Mouse (Mus musculus) gastrocnemius, adult 18-20 months (tissue): ENCODE data around the gene Zfp784. TPM values are rescaled to one million over a fixed set of nuclear protein-coding genes. Genes with fewer than 3 reads are reported as not detected.

Source experiments
- DNase-seq: peaks from one replicate; pipeline ENCODE4 v3.0.0; 2021; ENCODE audit warnings: low spot score
- total RNA-seq, 2 experiments: library from RNA; stranded (reverse); gene quantifications; 2 replicates each; pipeline ENCODE4 v1.2.3; 2021

The Zfp784 gene
- total RNA-seq, 2 experiments from 2014 or later: 2.7 to 2.8 TPM

DNA sequence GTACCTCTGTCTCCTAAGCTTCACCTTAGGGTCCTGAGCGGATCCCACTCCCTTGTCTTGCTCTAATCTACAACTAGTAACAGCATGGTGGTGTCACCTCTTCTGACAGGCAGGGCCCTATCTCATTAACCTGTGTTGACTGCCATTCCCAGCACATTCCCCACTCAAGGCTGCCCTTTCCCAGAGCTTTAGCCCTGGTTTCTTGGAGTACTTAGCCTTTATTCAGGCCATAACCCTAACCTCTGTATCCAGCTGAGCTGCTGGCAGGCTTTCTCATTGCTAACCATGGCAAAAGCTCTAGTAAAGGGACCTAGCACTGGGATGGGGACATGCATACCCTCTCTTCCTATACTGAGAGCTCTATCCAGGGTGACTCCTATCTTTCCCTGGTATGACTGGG lies 20.4 kb upstream of the Zfp784 start:
- DNase-seq: no peak

DNA sequence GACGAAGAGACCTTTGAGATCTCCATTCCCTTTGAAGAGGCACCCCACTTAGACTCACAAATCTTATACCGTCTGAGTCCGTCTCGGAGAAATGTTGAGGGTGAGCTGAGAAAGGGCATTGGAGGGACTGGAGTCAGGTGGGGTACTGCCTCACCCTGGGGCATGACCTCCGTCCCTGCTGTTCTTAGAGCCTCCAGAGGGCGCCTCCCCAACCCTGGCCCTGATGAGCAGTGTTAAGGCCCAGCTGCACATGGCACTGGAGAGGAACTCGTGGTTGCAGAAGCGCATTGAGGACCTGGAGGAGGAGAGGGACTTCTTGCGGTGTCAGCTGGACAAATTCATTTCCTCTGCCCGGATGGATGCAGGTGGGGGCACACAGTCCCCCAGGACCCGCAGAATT lies 19.6 kb upstream of the Zfp784 start:
- no peak for DNase-seq

DNA sequence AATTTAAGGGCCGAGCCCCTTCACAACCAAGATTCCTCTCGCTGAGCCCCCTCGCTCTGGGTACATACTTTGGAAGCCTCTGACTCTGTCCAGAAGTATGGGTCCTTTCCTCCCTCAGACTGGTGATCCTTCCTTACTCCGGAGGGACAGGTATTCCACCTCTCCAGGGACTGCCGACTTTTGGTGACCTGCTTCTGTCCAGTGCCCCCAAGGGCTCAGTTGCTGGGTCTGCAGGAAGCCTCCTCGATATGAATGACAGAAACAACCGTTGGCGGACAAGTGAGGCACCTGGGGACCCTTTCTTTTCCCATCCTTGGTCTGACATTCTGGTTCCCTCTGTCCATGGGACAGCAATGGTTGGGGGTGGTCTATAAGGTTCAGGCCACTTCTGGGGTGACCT lies 19.1 kb upstream of the Zfp784 start:
- DNase-seq: no peak

DNA sequence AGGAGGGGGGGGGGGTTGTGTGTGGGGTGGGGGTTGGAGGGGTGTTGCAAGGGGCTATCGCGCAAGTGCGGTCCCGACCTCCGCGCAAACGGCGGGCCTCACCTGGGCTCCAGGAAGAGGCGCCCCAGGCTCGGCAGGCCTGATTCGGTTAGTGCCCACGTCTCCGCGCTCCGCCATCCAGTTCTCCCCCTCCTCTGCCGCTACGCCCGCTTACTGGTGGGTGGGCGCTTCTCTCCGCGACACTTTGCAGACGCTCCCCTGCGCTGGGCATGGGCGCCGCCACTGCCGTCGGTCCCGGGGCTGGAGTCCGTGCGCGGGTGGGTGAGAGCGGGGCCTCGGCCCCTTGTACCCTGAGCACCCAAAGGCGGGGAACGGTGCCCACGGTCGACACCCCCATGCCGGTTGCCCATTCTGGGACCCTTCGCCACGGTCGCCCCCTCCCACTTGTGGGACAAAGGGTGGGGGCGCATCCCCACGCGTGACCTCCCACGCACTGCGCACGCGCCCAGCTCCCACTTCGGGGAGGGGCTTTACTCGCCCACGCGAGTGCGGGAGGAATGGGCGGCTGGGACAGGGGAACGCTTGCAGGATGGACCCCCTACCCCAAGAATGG lies 18.5 kb upstream of the Zfp784 start:
- DNase-seq: no peak

DNA sequence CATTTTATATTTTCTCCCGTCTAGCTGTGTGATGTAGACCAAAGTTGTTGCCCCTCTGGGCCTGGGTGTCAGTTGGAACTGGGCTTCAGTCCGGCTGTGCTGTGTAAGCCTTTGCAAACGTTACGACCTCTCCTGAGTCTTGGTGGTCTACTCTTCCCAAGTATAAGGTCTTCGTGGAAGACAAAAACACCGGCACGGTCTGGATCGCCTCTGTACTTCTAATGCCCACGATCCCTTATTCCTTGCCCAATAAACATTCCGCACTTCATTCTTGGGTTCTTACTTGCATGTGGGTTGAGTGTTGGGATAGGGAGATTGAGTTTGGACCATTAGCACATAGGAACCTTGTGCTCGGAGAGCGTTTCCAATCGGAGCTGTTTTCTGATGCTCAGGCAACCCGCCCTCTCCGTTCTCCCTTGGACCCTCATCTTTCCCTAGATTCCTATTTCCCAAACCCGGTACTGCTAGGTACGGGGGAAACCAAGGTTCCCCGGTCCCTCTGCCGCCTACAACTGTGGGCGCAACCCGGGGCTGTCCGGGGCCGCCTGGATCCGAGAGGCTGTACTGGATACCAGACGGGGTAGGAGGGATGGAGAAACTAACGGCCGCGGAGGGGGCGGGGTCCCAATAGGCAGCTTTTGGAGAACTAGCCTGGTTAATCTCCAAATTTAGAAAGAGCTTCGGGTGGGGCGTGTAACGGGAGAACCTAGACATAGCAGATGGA lies 15.4 kb upstream of the Zfp784 start:
- no peak for DNase-seq

DNA sequence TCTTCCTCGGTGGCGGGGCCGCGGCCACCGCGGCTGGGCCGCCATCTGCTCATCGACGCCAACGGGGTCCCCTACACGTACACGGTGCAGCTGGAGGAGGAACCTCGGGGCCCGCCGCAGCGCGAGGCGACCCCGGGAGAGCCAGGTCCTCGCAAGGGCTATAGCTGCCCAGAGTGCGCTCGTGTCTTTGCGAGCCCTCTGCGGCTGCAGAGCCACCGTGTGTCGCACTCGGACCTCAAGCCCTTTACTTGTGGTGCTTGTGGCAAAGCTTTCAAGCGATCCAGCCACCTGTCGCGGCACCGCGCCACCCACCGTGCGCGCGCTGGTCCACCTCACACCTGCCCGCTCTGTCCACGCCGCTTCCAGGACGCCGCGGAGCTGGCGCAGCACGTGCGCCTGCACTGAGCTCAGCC lies 14.7 kb upstream of the Zfp784 start:
- no peak for DNase-seq

DNA sequence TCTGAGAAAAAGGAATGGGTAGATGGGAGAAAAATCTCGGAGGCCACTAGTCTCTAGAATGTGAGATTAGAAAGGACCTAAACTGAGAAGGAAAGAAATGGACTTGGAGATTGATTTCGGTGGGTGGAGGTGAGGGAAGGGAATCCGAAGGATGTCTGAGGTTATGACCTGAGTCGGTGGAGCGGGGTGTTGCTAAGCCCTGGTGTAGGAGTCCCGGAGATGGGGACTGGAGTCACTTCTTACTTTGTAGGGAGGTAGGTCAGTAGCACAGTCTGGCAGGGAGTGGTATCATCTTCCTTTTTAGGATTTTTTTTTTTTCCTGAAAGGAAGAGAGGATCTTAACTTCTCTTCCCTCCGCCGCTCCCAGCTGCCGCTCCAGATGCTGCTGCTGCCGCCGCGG lies 14.2 kb upstream of the Zfp784 start:
- no peak for DNase-seq

DNA sequence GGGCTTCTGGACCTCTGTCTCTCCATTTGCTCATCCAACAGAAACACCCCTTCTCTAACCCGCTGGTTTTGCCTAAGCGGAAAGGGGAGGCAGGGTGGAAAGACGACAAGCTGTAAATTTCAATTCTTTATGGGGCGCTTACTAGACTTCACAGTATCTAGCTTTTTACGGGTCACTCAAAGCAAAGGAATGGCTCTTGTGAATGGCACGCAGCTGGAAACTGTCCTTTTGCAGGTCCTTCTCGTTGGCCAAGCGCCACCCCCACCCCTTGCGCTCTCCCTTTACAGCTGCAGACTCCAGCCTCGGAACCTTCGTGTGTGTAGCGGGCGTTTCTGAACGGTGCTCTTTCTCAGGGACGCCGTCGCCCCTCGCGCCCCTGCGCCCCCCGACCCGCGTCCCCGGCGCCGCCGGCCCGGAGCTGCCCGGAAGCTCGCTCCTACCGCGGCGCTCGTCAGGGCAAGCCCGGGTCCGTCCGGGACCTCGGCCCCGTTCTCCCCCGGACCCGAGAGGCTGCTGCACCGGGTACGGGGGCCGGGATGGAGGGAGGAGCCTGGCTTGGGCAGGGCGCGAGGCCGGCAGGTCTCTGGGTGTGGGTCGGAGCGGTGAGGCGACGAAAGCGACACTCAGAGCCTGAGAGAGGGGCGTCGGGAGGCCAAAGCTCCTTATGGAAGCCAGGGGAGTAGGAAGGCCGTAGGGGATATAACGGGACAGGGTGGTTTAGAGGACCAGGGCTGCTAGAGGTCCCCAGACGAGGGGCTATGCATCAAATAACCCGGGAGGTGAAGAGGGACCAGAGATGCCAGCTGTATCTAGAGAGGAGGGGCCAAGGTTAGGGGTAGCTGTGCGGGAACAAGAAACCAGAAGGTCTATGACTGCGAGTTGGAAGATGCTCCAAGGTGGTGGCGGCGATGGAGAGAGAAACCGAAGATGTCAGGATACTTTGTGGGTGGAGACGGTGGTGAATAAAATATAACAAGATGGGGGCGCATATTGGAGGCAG lies 13.2 kb upstream of the Zfp784 start, which contains the start of gene Zfp580:
Gene Zfp580 (plus strand): TSS at position 346 of the 1,000 bp plus-strand sequence.
- peak; percentile 62 for DNase-seq

DNA sequence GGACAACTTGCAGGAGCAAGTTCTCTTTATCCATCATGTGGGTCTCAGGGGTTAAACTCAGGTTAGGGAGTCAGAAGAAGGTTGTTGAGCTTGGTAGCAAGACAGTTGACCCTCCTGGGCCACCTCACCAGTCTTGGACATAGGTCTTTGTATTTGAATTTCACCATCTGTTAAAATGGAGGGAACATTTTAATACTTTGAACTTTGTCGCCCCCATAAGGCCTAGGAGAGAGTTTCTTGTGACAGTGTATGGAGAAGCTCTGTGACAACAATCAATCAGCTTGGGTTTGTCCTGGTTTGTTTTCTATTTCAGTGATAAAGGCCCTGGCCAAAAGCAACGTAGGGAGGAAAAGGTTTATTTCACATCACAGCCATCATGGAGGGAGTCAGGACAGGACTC lies 9.1 kb upstream of the Zfp784 start:
- DNase-seq: peak; percentile 40

DNA sequence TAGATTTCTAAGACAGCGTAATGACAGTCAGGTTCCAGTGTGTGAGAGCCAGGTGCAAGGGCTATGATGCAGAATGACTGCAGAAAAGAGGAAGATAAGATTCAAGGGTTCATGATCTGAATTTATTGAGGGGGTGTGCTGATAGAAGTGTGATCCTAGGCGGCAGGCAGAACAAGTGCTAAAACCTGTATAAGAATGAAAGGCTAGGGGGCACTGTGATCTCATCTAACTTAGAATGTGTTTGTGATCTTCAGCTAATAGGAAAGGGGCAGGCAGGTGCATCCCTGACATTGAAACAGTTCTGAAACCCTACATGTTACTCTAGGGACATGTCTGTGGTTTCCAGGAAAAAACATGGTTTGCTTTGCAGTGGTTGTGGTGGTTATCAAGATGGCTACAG lies 7.9 kb upstream of the Zfp784 start:
- DNase-seq: no peak

DNA sequence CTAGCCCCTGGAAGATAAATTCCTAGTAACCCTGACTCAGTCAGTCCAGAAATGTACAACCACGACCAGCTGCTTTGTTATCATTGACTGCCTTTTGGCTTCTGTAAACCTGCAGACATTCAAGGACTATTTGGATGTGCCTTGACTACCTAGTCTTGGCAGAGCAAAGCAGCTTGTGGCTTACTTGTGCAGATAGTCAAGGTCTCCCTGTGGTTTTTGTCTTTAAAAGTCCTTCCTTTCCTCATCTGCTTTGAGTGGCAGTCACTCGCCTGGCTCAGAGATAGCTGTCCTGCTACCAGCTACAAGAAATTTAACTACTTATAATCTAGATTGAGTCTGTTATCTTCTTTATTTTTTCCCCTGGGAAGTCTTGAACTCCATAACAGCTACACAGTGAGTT lies 6.7 kb upstream of the Zfp784 start:
- no peak for DNase-seq

DNA sequence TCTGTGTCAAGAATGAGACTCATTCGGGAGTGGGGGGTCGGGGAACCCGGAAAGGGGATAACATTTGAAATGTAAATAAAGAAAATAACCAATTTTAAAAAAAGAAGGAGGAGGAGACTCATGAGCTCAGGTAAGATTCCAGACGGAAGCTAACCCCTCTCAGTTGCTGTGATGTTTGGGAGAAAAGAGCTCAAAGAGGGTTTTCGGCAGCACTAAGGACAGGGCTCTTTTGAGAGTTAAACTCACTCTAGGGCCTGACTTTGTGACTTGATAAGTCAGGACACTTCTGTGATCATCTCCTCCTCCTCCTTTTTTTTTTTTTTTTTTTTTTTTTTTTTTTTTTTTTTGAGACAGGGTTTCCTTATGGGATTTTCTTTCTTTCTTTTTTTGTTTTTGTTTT lies 694 bp upstream of the Zfp784 start:
- DNase-seq: no peak

DNA sequence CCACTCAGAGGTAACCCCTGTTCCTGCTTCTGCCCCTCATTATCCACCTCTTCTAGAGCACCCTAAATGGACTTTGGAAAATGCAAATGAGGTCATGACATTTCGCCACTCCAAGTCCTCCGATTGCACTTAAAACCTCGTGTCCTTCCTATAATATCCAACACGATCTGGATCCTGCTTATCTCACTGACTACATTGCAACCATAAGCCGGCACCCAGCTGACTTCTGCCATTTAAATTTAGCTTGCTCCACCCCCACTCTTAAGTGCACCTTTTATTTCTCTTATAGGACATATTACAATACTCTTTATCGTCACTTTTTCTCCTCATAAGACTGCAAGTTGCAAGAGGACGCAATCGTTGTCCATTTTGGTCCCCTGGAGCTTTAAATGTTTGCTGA lies 779 bp downstream of the Zfp784 start:
- DNase-seq: no peak

DNA sequence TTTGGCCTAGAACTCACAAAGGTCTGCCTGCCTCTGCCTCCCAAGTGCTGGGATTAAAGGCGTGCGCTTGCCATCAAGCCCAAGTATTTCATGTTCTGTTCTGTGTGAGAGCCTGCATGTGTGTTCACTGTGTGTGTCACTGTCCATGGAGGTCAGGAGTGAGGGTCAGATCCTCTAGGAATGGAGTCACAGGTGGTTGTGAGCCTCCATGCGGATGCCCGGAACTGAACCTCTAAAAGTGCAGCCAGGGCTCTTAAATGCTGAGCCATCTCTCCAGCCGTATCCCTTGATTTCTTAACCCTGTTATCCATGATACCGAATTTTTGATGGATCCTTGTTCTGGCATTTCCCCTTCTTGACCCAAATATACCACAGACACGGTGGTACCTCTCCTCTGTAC lies 1.2 kb downstream of the Zfp784 start:
- no peak for DNase-seq

DNA sequence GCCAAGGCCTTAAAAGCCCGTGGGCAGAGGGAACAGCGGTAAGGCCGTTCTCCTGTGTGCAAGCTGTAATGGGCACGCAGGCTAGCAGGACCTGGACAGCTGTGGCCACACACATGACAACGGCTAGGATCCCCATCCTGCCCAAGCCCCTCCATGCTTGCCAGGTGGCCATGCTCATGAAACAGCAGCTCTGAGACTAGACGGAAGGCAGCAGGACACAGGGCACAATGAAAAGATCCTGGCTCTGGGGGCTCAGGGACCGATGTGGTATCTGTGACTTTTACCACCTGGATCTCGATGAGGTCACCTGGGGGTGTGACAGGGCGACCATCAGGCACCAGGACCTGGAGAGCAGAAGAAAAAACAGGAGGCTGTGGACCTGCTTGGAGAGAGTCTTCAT lies 2.1 kb downstream of the Zfp784 start:
- no peak for DNase-seq

DNA sequence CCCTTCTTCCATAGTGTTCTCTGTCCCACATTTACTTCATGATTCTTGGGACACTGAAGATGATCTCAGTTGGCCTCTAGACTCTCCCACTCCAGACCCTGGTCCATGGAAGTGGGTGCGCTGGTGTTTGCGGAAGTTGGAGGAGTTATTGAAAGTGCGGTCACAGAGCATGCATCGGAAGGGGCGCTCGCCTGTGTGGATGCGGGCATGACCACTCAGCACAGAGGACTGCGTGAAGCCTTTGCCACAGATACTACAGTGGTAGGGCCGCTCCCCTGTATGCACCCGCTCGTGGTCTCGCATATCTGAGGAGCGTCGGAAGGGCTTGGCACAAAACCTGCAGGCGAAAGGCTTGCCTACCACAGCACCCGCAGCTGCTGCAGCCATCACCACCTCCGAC lies 2.6 kb downstream of the Zfp784 start:
- DNase-seq: no peak

DNA sequence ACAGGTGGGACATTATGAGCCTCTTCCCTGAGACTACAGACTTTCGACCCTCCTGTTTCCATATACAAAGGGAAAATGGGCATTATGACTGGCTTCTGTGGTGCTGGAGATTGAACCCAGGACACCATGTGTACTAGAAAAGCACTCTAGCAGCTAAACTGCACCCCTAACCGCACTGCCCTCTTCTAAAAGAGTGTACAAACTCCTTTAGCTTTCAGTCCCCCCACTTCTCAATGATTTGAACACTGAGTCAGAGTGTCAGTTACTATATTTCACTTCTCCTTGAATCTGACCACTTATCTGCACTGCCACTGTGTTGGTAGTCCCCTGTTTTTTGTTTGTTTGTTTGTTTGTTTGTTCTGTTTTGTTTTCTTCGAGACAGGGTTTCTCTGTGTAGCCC lies 4.4 kb downstream of the Zfp784 start, which contains the start of gene 4632433K11Rik:
Gene 4632433K11Rik (plus strand): TSS at position 301 of the 400 bp plus-strand sequence.
- DNase-seq: no peak

DNA sequence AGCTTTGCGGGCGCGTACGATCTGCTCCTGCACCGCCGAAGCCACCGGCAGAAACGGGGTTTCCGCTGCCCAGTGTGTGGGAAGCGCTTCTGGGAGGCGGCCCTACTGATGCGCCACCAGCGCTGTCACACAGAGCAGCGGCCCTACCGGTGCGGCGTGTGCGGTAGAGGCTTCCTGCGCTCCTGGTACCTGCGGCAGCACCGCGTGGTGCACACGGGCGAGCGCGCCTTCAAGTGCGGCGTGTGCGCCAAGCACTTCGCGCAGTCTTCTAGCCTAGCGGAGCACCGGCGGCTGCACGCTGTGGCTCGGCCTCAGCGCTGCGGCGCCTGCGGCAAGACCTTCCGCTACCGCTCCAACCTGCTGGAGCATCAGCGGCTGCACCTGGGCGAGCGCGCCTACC lies 6.8 kb downstream of the Zfp784 start:
- no peak for DNase-seq

DNA sequence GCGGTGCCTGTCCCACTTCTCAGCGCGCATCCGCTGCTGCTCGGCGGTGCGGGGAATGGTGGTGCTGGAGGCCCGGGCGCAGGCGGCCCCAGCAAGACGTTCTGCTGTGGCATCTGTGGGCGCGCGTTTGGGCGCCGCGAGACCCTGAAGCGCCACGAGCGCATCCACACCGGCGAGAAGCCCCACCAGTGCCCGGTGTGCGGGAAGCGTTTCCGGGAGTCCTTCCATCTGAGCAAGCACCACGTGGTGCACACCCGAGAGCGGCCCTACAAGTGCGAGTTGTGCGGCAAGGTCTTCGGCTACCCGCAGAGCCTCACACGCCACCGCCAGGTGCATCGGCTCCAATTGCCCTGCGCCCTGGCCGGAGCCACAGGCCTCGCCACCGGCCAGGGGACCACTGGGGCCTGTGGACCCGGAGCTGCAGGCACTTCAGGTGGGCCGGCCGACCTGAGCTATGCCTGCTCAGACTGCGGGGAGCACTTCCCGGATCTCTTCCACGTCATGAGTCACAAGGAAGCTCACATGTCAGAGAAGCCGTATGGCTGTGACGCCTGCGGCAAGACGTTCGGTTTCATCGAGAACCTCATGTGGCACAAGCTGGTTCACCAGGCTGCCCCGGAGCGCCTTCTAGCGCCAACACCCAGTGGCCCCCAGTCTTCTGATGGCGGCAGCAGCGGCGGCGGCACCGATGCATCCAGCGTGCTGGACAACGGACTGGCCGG lies 7.5 kb downstream of the Zfp784 start:
- no peak for DNase-seq

DNA sequence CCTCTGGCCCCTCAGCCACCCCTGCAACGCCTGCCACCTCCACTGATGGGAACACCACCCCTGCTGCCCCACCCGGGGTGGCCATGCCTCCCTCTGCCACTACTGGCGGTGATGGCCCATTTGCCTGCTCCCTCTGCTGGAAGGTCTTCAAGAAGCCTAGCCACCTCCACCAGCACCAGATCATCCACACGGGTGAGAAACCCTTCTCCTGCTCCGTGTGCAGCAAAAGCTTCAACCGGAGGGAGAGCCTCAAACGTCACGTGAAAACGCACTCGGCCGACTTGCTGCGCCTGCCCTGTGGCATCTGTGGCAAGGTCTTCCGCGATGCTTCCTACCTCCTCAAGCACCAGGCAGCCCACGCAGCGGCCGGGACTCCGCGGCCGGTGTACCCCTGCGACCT lies 8.3 kb downstream of the Zfp784 start:
- DNase-seq: no peak

DNA sequence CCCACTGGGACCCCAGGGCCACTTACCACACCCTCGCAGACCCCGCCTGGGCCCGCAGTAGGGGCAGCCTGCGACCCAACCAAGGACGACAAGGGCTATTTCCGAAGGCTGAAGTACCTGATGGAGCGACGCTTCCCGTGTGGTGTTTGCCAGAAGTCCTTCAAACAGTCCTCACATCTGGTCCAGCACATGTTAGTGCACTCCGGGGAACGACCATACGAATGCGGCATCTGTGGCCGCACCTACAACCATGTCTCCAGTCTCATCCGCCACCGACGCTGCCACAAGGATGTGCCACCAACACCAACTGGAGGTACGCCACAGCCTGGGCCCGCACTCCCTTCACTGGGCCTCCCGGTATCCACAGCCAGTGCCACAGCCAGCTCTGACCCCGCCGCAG lies 8.7 kb downstream of the Zfp784 start:
- no peak for DNase-seq
